Mouse (Mus musculus) liver, adult 2 months (tissue): ENCODE measurements around the gene Aatk. TPM values are rescaled to one million over a fixed set of nuclear protein-coding genes. Genes with fewer than 3 reads are reported as not detected.
A peak's percentile ranks its signal among the peaks of the same experiment; 100 is the strongest.

ENCODE experiments used
- DNase-seq: peaks from one replicate; pipeline ENCODE4 v3.0.0-alpha.2; 2011; ENCODE audit warnings: low read depth, low spot score; ENCODE audit errors: extremely low read depth
- H3K27ac ChIP-seq: fragments of 200-500 bp; replicated peaks from 2 replicates; pipeline ENCODE4 v1.5.1; 2012; ENCODE audit warnings: low read depth, mild to moderate bottlenecking, control low read depth, inconsistent platforms, low read length; ENCODE audit not compliant: insufficient read depth
- H3K27me3 ChIP-seq: fragments of 200-500 bp; 2 replicates; pipeline ENCODE4 v1.6.1; 2012; ENCODE audit warnings: mild to moderate bottlenecking, moderate library complexity, low read length, inconsistent platforms; ENCODE audit not compliant: control insufficient read depth, insufficient read depth
- H3K36me3 ChIP-seq: fragments of 200-500 bp; 2 replicates; pipeline ENCODE4 v1.6.1; 2012; ENCODE audit warnings: low read length, inconsistent platforms; ENCODE audit not compliant: control insufficient read depth, insufficient read depth
- H3K4me1 ChIP-seq: fragments of 200-500 bp; 2 replicates; pipeline ENCODE4 v1.6.1; 2011; ENCODE audit warnings: low read length; ENCODE audit not compliant: control insufficient read depth, insufficient read depth
- H3K4me3 ChIP-seq: fragments of 200-500 bp; 2 replicates; pipeline ENCODE4 v1.5.1; 2011; ENCODE audit warnings: low read depth, mild to moderate bottlenecking, control low read depth, low read length, moderate library complexity; ENCODE audit not compliant: insufficient read depth
- H3K79me2 ChIP-seq: fragments of 200-500 bp; 2 replicates; pipeline ENCODE4 v1.6.1; 2012; ENCODE audit warnings: inconsistent platforms, mild to moderate bottlenecking, low read length, moderate library complexity; ENCODE audit not compliant: control insufficient read depth, insufficient read depth
- H3K9ac ChIP-seq: fragments of 200-500 bp; 2 replicates; pipeline ENCODE4 v1.6.1; 2012; ENCODE audit warnings: low read depth, mild to moderate bottlenecking, control low read depth, inconsistent platforms, low read length
- CTCF ChIP-seq: fragments of 200-500 bp; IDR thresholded peaks from 2 replicates; pipeline ENCODE4 v1.5.1; 2011; ENCODE audit warnings: low read depth, low read length, control low read depth
- POLR2A ChIP-seq: fragments of 200-500 bp; IDR thresholded peaks from 2 replicates; pipeline ENCODE4 v1.6.1; 2011; ENCODE audit warnings: low read length, control low read depth; ENCODE audit not compliant: insufficient read depth; ENCODE audit errors: extremely low read depth
- WGBS: fragments of 180-500 bp; shearing (Covaris S2); methylation state at CpG from one replicate; pipeline ENCODE4 v1.1.7; 2018; 5-methylcytosine and 5-hydroxymethylcytosine counted together
- polyA plus RNA-seq: library from polyadenylated mRNA; depleted of rRNA; stranded (reverse); fragments of >200 nt; gene quantifications from 2 replicates; pipeline ENCODE4 v1.2.3, GENCODE M21; 2012
- total RNA-seq: library from RNA; depleted of rRNA; stranded (reverse); fragments of >200 nt; gene quantifications from 2 replicates; pipeline ENCODE4 v1.2.3, GENCODE M21; 2014

The Aatk gene
- total and polyA plus RNA-seq, 2 experiments: 1.0 to 2.0 TPM

- Histone ChIP-seq H3K27ac (no peak overlapping the region), H3K36me3 (peaks cover 5% of the 10 kb centered on the region), H3K9ac (no peak overlapping the region), H3K79me2 (peaks cover 5% of the 10 kb centered on the region; the same call in 1 of the 2 replicates), H3K4me3 (no peak overlapping the region), H3K27me3 (no peaks in the 10 kb centered on the region), H3K4me1 (peaks cover 16% of the 10 kb centered on the region)
- TF ChIP-seq CTCF (no peak), POLR2A (no peak)
- 98% methylated on average over 4 of the region's 4 CpGs for whole genome bisulfite sequencing
- no peak for DNase-seq
These were observed 68.3 kb downstream of the Aatk start for GRCm38 (mm10) chr11:119978701-119979100.

DNA sequence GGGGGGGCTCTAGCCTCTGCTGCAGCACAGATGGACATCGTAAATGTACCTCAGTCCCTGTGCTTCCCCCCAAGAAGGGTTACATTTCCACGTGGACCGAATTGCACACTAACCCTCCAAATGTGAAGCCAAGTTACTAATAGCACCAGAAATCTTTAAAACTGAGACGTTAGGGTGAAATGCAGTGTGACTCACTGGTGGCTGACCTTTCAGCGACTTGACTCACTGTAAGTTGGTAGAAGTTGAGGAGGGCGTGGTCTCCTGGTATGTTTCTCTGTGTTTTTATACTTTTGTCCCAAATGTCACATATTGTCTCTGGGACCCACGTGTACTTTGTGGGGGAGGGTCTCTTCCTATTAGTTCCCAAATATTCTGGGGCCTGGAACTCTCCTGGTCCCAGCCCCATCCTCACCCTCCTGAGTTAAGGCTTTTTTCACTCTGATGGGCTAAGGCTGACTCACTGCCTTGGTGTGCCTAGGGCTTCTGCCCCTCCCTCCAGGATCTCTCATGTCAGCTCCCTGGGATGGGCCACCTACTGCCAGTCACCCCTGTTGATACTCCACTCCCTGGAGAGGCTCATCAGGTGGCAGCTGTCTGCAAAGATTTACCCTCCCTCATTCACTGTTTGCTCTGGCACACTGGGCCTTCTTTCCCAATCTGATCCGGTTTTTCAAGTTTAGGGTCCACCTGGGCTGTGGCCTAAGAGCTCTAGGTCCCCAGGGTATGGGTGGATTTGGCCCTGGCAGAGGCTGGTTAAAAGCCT, 71.0 kb downstream of the Aatk start:
- Histone ChIP-seq H3K79me2 (peaks cover 5% of the 10 kb centered on the region; the same call in 1 of the 2 replicates), H3K4me3 (no peak overlapping the region), H3K9ac (no peak overlapping the region), H3K27me3 (no peaks in the 10 kb centered on the region), H3K27ac (no peak overlapping the region; the same call in 1 of the 2 replicates), H3K4me1 (peaks cover 12% of the 10 kb centered on the region), H3K36me3 (peaks cover 3% of the 10 kb centered on the region)
- WGBS: 53% methylated on average over 8 of the region's 8 CpGs
- TF ChIP-seq POLR2A: no peak
- TF ChIP-seq CTCF: no peak
- DNase-seq: peak; percentile 87

GRCm38 (mm10) chr11:119973789-119974188, 73.2 kb downstream of the Aatk start:
- TF ChIP-seq POLR2A (no peak), CTCF (no peak)
- Histone ChIP-seq H3K4me3 (no peak overlapping the region), H3K4me1 (peaks cover 13% of the 10 kb centered on the region), H3K36me3 (peaks cover 3% of the 10 kb centered on the region), H3K79me2 (peaks cover 5% of the 10 kb centered on the region; the same call in 1 of the 2 replicates), H3K9ac (no peak overlapping the region), H3K27me3 (no peaks in the 10 kb centered on the region), H3K27ac (no peak overlapping the region)
- peak; percentile 44 for DNase-seq
- 77% methylated on average over 4 of the region's 4 CpGs for WGBS

GRCm38 (mm10) chr11:119970021-119970851, 76.7 kb downstream of the Aatk start:
- Histone ChIP-seq H3K9ac (no peak overlapping the region), H3K4me1 (peaks cover 6% of the 10 kb centered on the region), H3K27me3 (no peaks in the 10 kb centered on the region), H3K36me3 (peaks cover 3% of the 10 kb centered on the region), H3K4me3 (no peak overlapping the region), H3K79me2 (0 out of 2 replicates have a peak, but pooled peaks cover 4% of the 10 kb centered on the region), H3K27ac (no peak overlapping the region)
- TF ChIP-seq POLR2A (no peak), CTCF (no peak)
- DNase-seq: peak; percentile 96
- WGBS: 40% methylated on average over 12 of the region's 12 CpGs

DNA sequence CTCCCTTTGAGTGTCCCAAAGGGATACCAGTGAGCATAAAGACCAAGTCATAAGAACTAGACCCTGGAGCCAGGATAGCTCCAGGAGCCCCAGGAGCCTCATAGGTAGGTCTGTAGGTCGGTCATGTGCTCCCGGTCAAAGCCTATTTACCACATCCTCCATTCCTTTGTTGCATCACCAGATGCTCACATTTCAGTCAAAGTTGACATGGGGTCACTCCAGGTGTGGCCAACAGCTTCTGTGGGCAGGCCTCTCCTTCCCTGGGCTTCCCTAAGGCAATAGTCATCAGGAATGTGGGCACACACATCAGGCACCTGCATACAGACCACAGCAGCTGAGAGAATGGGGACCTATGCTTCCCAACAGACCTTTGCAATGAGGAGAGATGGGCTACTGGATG, 79.1 kb downstream of the Aatk start:
- DNase-seq: no peak
- Histone ChIP-seq H3K4me1 (peaks cover 3% of the 10 kb centered on the region), H3K27me3 (no peaks in the 10 kb centered on the region), H3K36me3 (peaks cover 9% of the 10 kb centered on the region), H3K79me2 (0 out of 2 replicates have a peak, but pooled peaks cover 4% of the 10 kb centered on the region), H3K9ac (no peak overlapping the region), H3K4me3 (no peak overlapping the region), H3K27ac (no peak overlapping the region)
- WGBS: 27% methylated on average over 2 of the region's 2 CpGs
- TF ChIP-seq CTCF: no peak

DNA sequence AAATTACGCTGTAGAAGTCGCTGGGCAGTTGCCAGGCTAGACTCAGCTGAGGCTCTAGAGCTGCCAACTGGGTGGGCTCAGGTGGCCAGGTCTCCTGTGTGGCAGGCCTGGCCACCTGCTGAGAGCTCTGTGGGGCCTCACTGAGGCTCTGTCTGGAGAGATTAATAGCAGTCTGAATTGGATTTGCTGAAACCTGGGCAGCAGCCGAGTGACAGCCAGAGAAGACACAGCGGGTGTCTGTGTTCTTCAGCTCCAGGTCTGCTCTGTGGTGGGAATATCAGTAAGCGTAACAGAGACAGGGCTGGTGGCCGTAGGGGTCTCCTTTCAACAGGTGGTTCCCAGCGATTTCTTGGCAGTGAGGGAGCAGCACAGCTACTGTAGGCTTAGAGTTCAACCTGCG, 79.6 kb downstream of the Aatk start:
- H3K27ac ChIP-seq: no peak overlapping the region
- DNase-seq: no peak
- 85% methylated on average over 8 of the region's 8 CpGs for WGBS
- H3K9ac ChIP-seq: no peak overlapping the region
- H3K4me1 ChIP-seq: peaks cover 3% of the 10 kb centered on the region
- no peaks in the 10 kb centered on the region for H3K27me3 ChIP-seq
- peaks cover 12% of the 10 kb centered on the region for H3K36me3 ChIP-seq
- TF ChIP-seq CTCF: no peak
- no peak overlapping the region for H3K4me3 ChIP-seq
- H3K79me2 ChIP-seq: 0 out of 2 replicates have a peak, but pooled peaks cover 4% of the 10 kb centered on the region
